Mouse (Mus musculus): ENCODE measurements around the gene Lypd9.
"Not testable (repeated sequence)": the region's sequence is repeated elsewhere in the genome, so short reads cannot be mapped to it uniquely, and the experiment has no call there.

Gene Lypd9

GRCm38 (mm10) chr11:58452759-58453158, at the start of gene Lypd9:
Gene Lypd9, minus strand, starts transcription at chr11:58452923.
- DNase-seq (ENCODE audit: low read depth, low spot score), result no peak

- DNase-seq (ENCODE audit: low read depth, low spot score), result not testable (repeated sequence)
Observed at GRCm38 (mm10) chr11:58502472-58502871, 49.7 kb upstream of the Lypd9 start, which contains the start of gene Olfr331. Gene Olfr331, minus strand, starts transcription at chr11:58502572.

GRCm38 (mm10) chr11:58499290-58499689, 46.6 kb upstream of the Lypd9 start:
- no peak for DNase-seq (ENCODE audit: low read depth, low spot score)

- DNase-seq (ENCODE audit: low read depth, low spot score), result no peak
Observed at GRCm38 (mm10) chr11:58498761-58499160, 46.0 kb upstream of the Lypd9 start.

GRCm38 (mm10) chr11:58492455-58492854, 39.7 kb upstream of the Lypd9 start, which contains the start of gene Olfr332:
Gene Olfr332, minus strand, starts transcription at chr11:58492555.
- DNase-seq (ENCODE audit: low read depth, low spot score), result no peak

GRCm38 (mm10) chr11:58462170-58462569, 9.4 kb upstream of the Lypd9 start, which contains the start of gene Olfr30:
Gene Olfr30, minus strand, starts transcription at chr11:58462270.
- no peak for DNase-seq (ENCODE audit: low read depth, low spot score)

- DNase-seq (ENCODE audit: low read depth, low spot score), result peak; percentile 47
Observed at GRCm38 (mm10) chr11:58453592-58453991, 869 bp upstream of the Lypd9 start.

- DNase-seq (ENCODE audit: low read depth, low spot score), result peak; percentile 22
Observed at GRCm38 (mm10) chr11:58437866-58438265, 14.9 kb downstream of the Lypd9 start.

GRCm38 (mm10) chr11:58432259-58432658, 20.5 kb downstream of the Lypd9 start, which contains the start of gene Gm12253:
Gene Gm12253, plus strand, starts transcription at chr11:58432559.
- DNase-seq (ENCODE audit: low read depth, low spot score), result no peak

- no peak for DNase-seq (ENCODE audit: low read depth, low spot score)
Observed at GRCm38 (mm10) chr11:58420815-58421214, 31.9 kb downstream of the Lypd9 start, which contains the start of gene 1810065E05Rik. Gene 1810065E05Rik, plus strand, starts transcription at chr11:58421111.

- DNase-seq (ENCODE audit: low read depth, low spot score), result no peak
Observed at GRCm38 (mm10) chr11:58418336-58418735, 34.4 kb downstream of the Lypd9 start.

GRCm38 (mm10) chr11:58408066-58408465, 44.7 kb downstream of the Lypd9 start:
- no peak for DNase-seq (ENCODE audit: low read depth, low spot score)

- no peak for DNase-seq (ENCODE audit: low read depth, low spot score)
Observed at GRCm38 (mm10) chr11:58400655-58401054, 52.1 kb downstream of the Lypd9 start.

GRCm38 (mm10) chr11:58399985-58400645, 52.6 kb downstream of the Lypd9 start:
- no peak for DNase-seq (ENCODE audit: low read depth, low spot score)
